Mouse (Mus musculus) common myeloid progenitor, adult 5-6 weeks (primary cell): ENCODE measurements around the gene Hbb-bs. TPM values are rescaled to one million over a fixed set of nuclear protein-coding genes. Genes with fewer than 3 reads are reported as not detected.
"Not testable (repeated sequence)": the region's sequence is repeated elsewhere in the genome, so short reads cannot be mapped to it uniquely, and the experiment has no call there.

Experiments used
- ATAC-seq: replicated peaks from 2 replicates; pipeline ENCODE4 v1.8.0; 2016; ENCODE audit warnings: low read depth, mild to moderate bottlenecking, moderate TSS enrichment, inconsistent platforms; ENCODE audit not compliant: poor library complexity, severe bottlenecking
- total RNA-seq: library from RNA; stranded (forward); fragments of 200-1000, 187-1606 nt; gene quantifications from 2 replicates; pipeline ENCODE4 v1.2.3, GENCODE M21; 2017

Hbb-bs gene
- 16.6 and 33.2 TPM in 2 replicates for total RNA-seq

GRCm38 (mm10) chr7:103827808-103828207, at the start of gene Hbb-bs:
Gene Hbb-bs (minus strand): TSS chr7:103828096.
- ATAC-seq = peak; percentile 39; the same call in 1 of the 2 replicates

GRCm38 (mm10) chr7:103877093-103877492, 49.2 kb upstream of the Hbb-bs start:
- ATAC-seq = peak; percentile 63

GRCm38 (mm10) chr7:103874451-103874850, 46.6 kb upstream of the Hbb-bs start:
- ATAC-seq = peak; percentile 29; the same call in 1 of the 2 replicates

- peak; percentile 55 for ATAC-seq
Measured at GRCm38 (mm10) chr7:103873064-103873463, 45.2 kb upstream of the Hbb-bs start.

GRCm38 (mm10) chr7:103870667-103871066, 42.8 kb upstream of the Hbb-bs start:
- ATAC-seq = peak; percentile 89

GRCm38 (mm10) chr7:103865716-103866115, 37.8 kb upstream of the Hbb-bs start:
- peak; percentile 20; the same call in 1 of the 2 replicates for ATAC-seq

- ATAC-seq = peak; percentile 59
Measured at GRCm38 (mm10) chr7:103861531-103861930, 33.6 kb upstream of the Hbb-bs start.

- ATAC-seq = peak; percentile 88
Measured at GRCm38 (mm10) chr7:103860855-103861254, 33.0 kb upstream of the Hbb-bs start.

GRCm38 (mm10) chr7:103859076-103859475, 31.2 kb upstream of the Hbb-bs start:
- peak; percentile 82 for ATAC-seq

GRCm38 (mm10) chr7:103854669-103855068, 26.8 kb upstream of the Hbb-bs start:
- ATAC-seq = no peak; the same call in 1 of the 2 replicates

- ATAC-seq = no peak
Measured at GRCm38 (mm10) chr7:103853090-103853489, 25.2 kb upstream of the Hbb-bs start, which contains the start of gene Hbb-y. Gene Hbb-y (minus strand): TSS chr7:103853216.

- ATAC-seq = no peak
Measured at GRCm38 (mm10) chr7:103844525-103845325, 16.8 kb upstream of the Hbb-bs start.

GRCm38 (mm10) chr7:103843034-103843433, 15.1 kb upstream of the Hbb-bs start, which contains the start of gene Hbb-bh1:
Gene Hbb-bh1 (minus strand): TSS chr7:103843164.
- ATAC-seq = no peak

GRCm38 (mm10) chr7:103840268-103840667, 12.4 kb upstream of the Hbb-bs start, which contains the start of gene Hbb-bh2:
Gene Hbb-bh2 (minus strand): TSS chr7:103840520.
- ATAC-seq = 0 out of 2 replicates have a peak, but pooled peaks have one; percentile 11

GRCm38 (mm10) chr7:103827139-103827538, 757 bp downstream of the Hbb-bs start:
- peak; percentile 86 for ATAC-seq

GRCm38 (mm10) chr7:103826255-103826887, 1.5 kb downstream of the Hbb-bs start:
- ATAC-seq = no peak

- no peak for ATAC-seq
Measured at GRCm38 (mm10) chr7:103825536-103826254, 2.2 kb downstream of the Hbb-bs start.

- ATAC-seq = no peak
Measured at GRCm38 (mm10) chr7:103824597-103824996, 3.3 kb downstream of the Hbb-bs start.

- not testable (repeated sequence) for ATAC-seq
Measured at GRCm38 (mm10) chr7:103815085-103815484, 12.8 kb downstream of the Hbb-bs start.

GRCm38 (mm10) chr7:103813766-103814165, 14.1 kb downstream of the Hbb-bs start, which contains the start of gene Hbb-bt:
Gene Hbb-bt (minus strand): TSS chr7:103813996.
- ATAC-seq = no peak
